Mouse (Mus musculus): ENCODE results near the gene Lrrfip2. TPM values are rescaled to one million over a fixed set of nuclear protein-coding genes. Genes with fewer than 3 reads are reported as not detected.
A peak's percentile ranks its signal among the peaks of the same experiment; 100 is the strongest.

Gene Lrrfip2
- polyA plus RNA-seq, 1 experiment from 2014 or later = 39.6 TPM

DNA sequence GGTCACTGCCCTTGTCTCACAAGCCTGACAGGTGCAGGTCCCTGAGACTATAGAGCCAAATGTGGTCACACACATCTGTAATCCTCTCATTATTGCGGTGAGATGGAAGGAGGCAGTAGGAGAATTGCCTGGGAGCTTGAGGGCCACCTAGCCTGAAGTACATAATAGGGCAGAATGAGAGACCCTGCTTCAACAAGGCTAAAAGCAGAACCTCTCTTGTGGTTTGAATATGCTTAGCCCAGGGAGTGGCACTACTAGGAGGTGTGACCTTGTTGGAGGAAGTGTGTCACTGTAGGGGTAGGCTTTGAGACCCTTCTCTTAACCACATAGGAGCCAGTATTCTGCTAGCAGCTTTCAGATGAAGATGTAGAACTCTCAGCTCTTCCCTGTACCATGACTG, 26.0 kb downstream of the Lrrfip2 start:
- DNase-seq (ENCODE audit: low spot score) (no peak), ATAC-seq (replicated peaks; ENCODE audit: low FRiP score, low read depth) (no peak)
- H3K9ac ChIP-seq (ENCODE audit: low read depth, low read length) = no peak overlapping the region
- no peaks in the 10 kb centered on the region for H3K9me3 ChIP-seq (replicated peaks; ENCODE audit: low read length)
- peaks cover 10% of the 10 kb centered on the region for H3K4me1 ChIP-seq (replicated peaks; ENCODE audit: insufficient read depth, low read length)
- no peaks in the 10 kb centered on the region for H3K36me3 ChIP-seq (ENCODE audit: insufficient read depth, low read length)
- 100% methylated on average over 1 of the region's 1 CpGs for WGBS
- no peaks in the 10 kb centered on the region for H3K27me3 ChIP-seq (ENCODE audit: insufficient read depth, low read length)
- no peak for TF ChIP-seq CTCF (IDR thresholded peaks at IDR 0.05; ENCODE audit: low read depth)
- H3K27ac ChIP-seq = no peak overlapping the region
- H3K4me3 ChIP-seq (replicated peaks; ENCODE audit: low read depth, low read length) = no peak overlapping the region
- H3K4me2 ChIP-seq (ENCODE audit: low read length) = no peak overlapping the region

GRCm38 (mm10) chr9:111144711-111145110, 27.3 kb downstream of the Lrrfip2 start:
- H3K36me3 ChIP-seq (ENCODE audit: insufficient read depth, low read length) = no peaks in the 10 kb centered on the region
- no peak for ATAC-seq (replicated peaks; ENCODE audit: low FRiP score, low read depth)
- H3K4me3 ChIP-seq (replicated peaks; ENCODE audit: low read depth, low read length) = no peak overlapping the region
- H3K4me2 ChIP-seq (ENCODE audit: low read length) = no peak overlapping the region
- no peak overlapping the region for H3K27ac ChIP-seq
- H3K4me1 ChIP-seq (replicated peaks; ENCODE audit: insufficient read depth, low read length) = peaks cover 23% of the 10 kb centered on the region
- DNase-seq (ENCODE audit: low spot score) = no peak
- WGBS = 80% methylated on average over 1 of the region's 1 CpGs
- TF ChIP-seq CTCF (IDR thresholded peaks at IDR 0.05; ENCODE audit: low read depth) = no peak
- no peak overlapping the region for H3K9ac ChIP-seq (ENCODE audit: low read depth, low read length)
- no peaks in the 10 kb centered on the region for H3K27me3 ChIP-seq (ENCODE audit: insufficient read depth, low read length)
- no peaks in the 10 kb centered on the region for H3K9me3 ChIP-seq (replicated peaks; ENCODE audit: low read length)

DNA sequence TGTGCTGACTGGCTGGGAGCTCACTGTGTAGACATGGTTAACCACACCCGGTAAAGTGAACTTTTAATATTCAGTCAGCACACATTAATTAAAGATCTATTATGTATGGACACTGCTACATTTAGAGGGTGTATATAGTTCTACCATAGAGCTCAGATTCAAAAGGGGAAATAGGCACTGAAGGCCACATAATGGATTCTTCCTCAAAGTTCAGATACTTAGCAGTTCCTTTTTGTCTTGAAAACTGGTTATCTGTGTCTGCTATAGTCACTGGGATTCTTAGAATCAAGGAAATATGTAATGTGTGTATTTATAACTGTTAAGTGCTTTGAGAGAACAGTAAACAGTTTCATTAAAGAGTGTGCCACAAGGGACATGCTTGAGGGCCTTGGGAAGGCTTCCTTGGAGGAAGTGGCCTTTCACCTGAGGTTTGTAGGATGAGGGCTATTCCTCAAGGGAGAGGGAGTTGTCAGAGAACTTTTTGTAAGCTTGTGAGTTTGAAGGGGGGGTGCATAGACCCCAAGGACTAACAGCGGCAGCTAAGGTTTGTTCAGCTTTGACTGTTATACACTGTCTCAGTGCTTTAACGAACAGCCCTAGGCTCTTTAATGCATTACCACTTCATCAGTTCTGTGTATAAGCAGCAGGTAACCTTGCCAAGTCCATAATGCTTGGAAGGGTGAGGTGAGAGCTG, 28.3 kb downstream of the Lrrfip2 start:
- Histone ChIP-seq H3K4me1 (replicated peaks; ENCODE audit: insufficient read depth, low read length) (peaks cover 25% of the 10 kb centered on the region), H3K27ac (no peak overlapping the region), H3K9ac (ENCODE audit: low read depth, low read length) (no peak overlapping the region), H3K4me3 (replicated peaks; ENCODE audit: low read depth, low read length) (no peak overlapping the region), H3K27me3 (ENCODE audit: insufficient read depth, low read length) (no peaks in the 10 kb centered on the region), H3K36me3 (ENCODE audit: insufficient read depth, low read length) (no peaks in the 10 kb centered on the region), H3K4me2 (ENCODE audit: low read length) (no peak overlapping the region), H3K9me3 (replicated peaks; ENCODE audit: low read length) (no peaks in the 10 kb centered on the region)
- TF ChIP-seq CTCF (IDR thresholded peaks at IDR 0.05; ENCODE audit: low read depth) = no peak
- ATAC-seq (replicated peaks; ENCODE audit: low FRiP score, low read depth) = no peak
- DNase-seq (ENCODE audit: low spot score) = no peak
- WGBS = 80% methylated on average over 3 of the region's 3 CpGs

DNA sequence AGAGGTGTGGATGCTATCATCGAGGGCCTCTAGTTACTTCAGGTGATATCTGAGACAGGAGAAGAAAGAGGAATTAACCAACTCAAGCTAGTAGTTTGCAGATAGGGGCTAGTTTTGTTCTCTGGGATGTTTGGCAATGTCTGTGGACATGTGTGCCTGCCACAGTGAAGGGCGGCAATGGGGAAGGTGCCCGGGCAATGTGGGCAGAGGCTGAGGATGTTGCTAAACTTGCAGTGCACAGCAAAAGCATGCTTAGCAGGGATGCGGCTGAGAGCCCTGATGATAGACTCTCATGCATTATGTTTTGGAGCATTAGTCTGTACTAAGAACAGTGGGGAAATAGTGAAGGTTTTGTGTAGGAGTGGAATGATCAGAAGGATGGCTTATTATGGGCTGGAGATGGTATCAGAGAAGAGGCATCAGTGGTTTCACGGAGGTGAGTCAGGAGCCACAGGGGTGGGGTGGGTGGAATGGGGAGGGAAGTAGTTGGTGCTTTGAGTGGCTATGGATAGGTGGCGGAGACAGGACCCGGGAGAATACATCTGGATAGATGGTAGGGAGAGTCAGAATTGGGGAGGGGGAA, 28.9 kb downstream of the Lrrfip2 start:
- no peak for DNase-seq (ENCODE audit: low spot score)
- Histone ChIP-seq H3K9ac (ENCODE audit: low read depth, low read length) (no peak overlapping the region), H3K27me3 (ENCODE audit: insufficient read depth, low read length) (no peaks in the 10 kb centered on the region)

GRCm38 (mm10) chr9:111148006-111148405, 30.6 kb downstream of the Lrrfip2 start:
- Histone ChIP-seq H3K4me2 (ENCODE audit: low read length) (no peak overlapping the region), H3K4me3 (replicated peaks; ENCODE audit: low read depth, low read length) (no peak overlapping the region), H3K27ac (no peak overlapping the region), H3K4me1 (replicated peaks; ENCODE audit: insufficient read depth, low read length) (peaks cover 25% of the 10 kb centered on the region), H3K9ac (ENCODE audit: low read depth, low read length) (no peak overlapping the region), H3K27me3 (ENCODE audit: insufficient read depth, low read length) (no peaks in the 10 kb centered on the region), H3K36me3 (ENCODE audit: insufficient read depth, low read length) (no peaks in the 10 kb centered on the region), H3K9me3 (replicated peaks; ENCODE audit: low read length) (no peaks in the 10 kb centered on the region)
- no peak for DNase-seq (ENCODE audit: low spot score)
- ATAC-seq (replicated peaks; ENCODE audit: low FRiP score, low read depth) = no peak
- WGBS = 39% methylated on average over 2 of the region's 2 CpGs
- no peak for TF ChIP-seq CTCF (IDR thresholded peaks at IDR 0.05; ENCODE audit: low read depth)

More for the DNA sequence above, 28.9 kb downstream of the Lrrfip2 start:
- Histone ChIP-seq H3K9me3 (replicated peaks; ENCODE audit: low read length) (no peaks in the 10 kb centered on the region), H3K4me3 (replicated peaks; ENCODE audit: low read depth, low read length) (no peak overlapping the region), H3K4me2 (ENCODE audit: low read length) (no peak overlapping the region), H3K4me1 (replicated peaks; ENCODE audit: insufficient read depth, low read length) (peaks cover 25% of the 10 kb centered on the region), H3K36me3 (ENCODE audit: insufficient read depth, low read length) (no peaks in the 10 kb centered on the region), H3K27ac (no peak overlapping the region)
- TF ChIP-seq CTCF (IDR thresholded peaks at IDR 0.05; ENCODE audit: low read depth) = no peak
- WGBS = 90% methylated on average over 7 of the region's 7 CpGs
- ATAC-seq (replicated peaks; ENCODE audit: low FRiP score, low read depth) = no peak

- Histone ChIP-seq H3K4me1 (replicated peaks; ENCODE audit: insufficient read depth, low read length) (peaks cover 25% of the 10 kb centered on the region), H3K9ac (ENCODE audit: low read depth, low read length) (no peak overlapping the region), H3K4me2 (ENCODE audit: low read length) (no peak overlapping the region), H3K27me3 (ENCODE audit: insufficient read depth, low read length) (no peaks in the 10 kb centered on the region), H3K36me3 (ENCODE audit: insufficient read depth, low read length) (no peaks in the 10 kb centered on the region), H3K9me3 (replicated peaks; ENCODE audit: low read length) (no peaks in the 10 kb centered on the region), H3K4me3 (replicated peaks; ENCODE audit: low read depth, low read length) (no peak overlapping the region), H3K27ac (0 out of 2 replicates have a peak overlapping the region, but pooled peaks have one; percentile 19)
- 47% methylated on average over 2 of the region's 2 CpGs for WGBS
- TF ChIP-seq CTCF (IDR thresholded peaks at IDR 0.05; ENCODE audit: low read depth) = no peak
- ATAC-seq (replicated peaks; ENCODE audit: low FRiP score, low read depth) = no peak
- no peak for DNase-seq (ENCODE audit: low spot score)
These were observed 31.0 kb downstream of the Lrrfip2 start for GRCm38 (mm10) chr9:111148414-111148813.
